Mouse (Mus musculus): ENCODE data around the gene Kctd17. TPM values are rescaled to one million over a fixed set of nuclear protein-coding genes. Genes with fewer than 3 reads are reported as not detected.

Gene Kctd17
- polyA plus RNA-seq (2015; fragmentation: Nextera tagmentation; extraction: Ambion mirVana), result 107 and 117 TPM in 2 replicates

- peak; percentile 94 for ATAC-seq
- Histone ChIP-seq H3K27me3 (peaks cover 16% of the 10 kb centered on the region), H3K9me3 (no peaks in the 10 kb centered on the region), H3K27ac (peak within 1 kb of the TSS; percentile 72), H3K4me3 (replicated peaks) (peak within 1 kb of the TSS; percentile 93), H3K36me3 (peaks cover 21% of the 10 kb centered on the region), H3K9ac (replicated peaks) (peak within 1 kb of the TSS; percentile 93), H3K4me2 (replicated peaks) (peak within 1 kb of the TSS; percentile 89), H3K4me1 (replicated peaks) (peaks cover 25% of the 10 kb centered on the region)
- WGBS, result 2% methylated on average over 52 of the region's 52 CpGs
These were observed at the start of gene Kctd17 for GRCm38 (mm10) chr15:78428391-78429138. Kctd17 (plus strand) TSS chr15:78428564.

DNA sequence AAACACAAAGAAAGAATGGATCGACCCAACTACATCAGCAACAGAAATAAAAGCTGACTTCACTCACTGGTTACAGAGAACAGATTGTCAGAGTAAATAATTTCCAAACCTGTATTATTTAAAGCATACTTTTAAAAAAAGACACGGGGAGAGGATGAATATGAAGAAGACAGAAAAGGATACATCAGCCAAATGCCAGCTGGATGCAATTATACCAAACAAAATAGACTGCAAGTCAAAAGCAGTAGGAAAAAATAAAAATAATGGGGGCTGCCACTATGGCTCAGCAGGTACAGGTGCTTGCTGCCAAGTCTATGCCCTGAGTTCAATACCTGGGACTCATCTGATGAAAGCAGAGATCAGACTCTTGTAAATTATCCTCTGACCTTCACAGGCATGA is 48.2 kb upstream of the Kctd17 start:
- 90% methylated on average over 2 of the region's 2 CpGs for WGBS
- Histone ChIP-seq H3K9ac (replicated peaks) (no peak overlapping the region), H3K4me3 (replicated peaks) (no peak overlapping the region), H3K27ac (no peak overlapping the region), H3K4me2 (replicated peaks) (no peak overlapping the region), H3K36me3 (no peaks in the 10 kb centered on the region), H3K4me1 (replicated peaks) (peaks cover 3% of the 10 kb centered on the region; the same call in 1 of the 2 replicates), H3K9me3 (no peaks in the 10 kb centered on the region), H3K27me3 (no peaks in the 10 kb centered on the region)
- ATAC-seq, result no peak

- Histone ChIP-seq H3K4me1 (replicated peaks) (peaks cover 3% of the 10 kb centered on the region; the same call in 1 of the 2 replicates), H3K27me3 (no peaks in the 10 kb centered on the region), H3K9me3 (no peaks in the 10 kb centered on the region), H3K27ac (no peak overlapping the region), H3K4me2 (replicated peaks) (no peak overlapping the region), H3K9ac (replicated peaks) (no peak overlapping the region), H3K4me3 (replicated peaks) (no peak overlapping the region), H3K36me3 (no peaks in the 10 kb centered on the region)
- no peak for ATAC-seq
- 51% methylated on average over 4 of the region's 4 CpGs for WGBS
These were observed 47.6 kb upstream of the Kctd17 start for GRCm38 (mm10) chr15:78380741-78381140.

DNA sequence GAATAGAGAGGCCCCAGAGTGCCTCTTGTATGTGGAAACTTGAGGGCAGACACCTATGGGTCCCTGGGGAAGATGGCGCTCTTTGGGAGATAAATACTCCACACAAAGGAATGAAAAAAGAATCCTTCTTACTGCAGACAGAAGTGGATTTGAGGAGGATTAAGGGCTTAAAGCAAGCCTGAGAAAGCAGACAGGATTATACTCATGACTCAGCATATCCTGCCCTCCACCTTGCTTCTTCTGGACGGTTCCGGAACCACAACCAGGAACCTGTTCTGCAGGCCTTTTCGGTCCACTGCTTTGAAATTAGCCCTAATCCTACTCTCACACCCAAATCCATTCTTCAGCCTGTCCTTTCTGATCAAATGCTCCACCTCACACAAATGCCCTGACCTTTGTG is 46.2 kb upstream of the Kctd17 start:
- no peaks in the 10 kb centered on the region for H3K27me3 ChIP-seq
- H3K4me2 ChIP-seq (replicated peaks), result no peak overlapping the region
- ATAC-seq, result no peak
- 71% methylated on average over 4 of the region's 4 CpGs for WGBS
- no peak overlapping the region for H3K4me3 ChIP-seq (replicated peaks)
- H3K27ac ChIP-seq, result no peak overlapping the region
- H3K9me3 ChIP-seq, result no peaks in the 10 kb centered on the region
- no peak overlapping the region for H3K9ac ChIP-seq (replicated peaks)
- peaks cover 3% of the 10 kb centered on the region; the same call in 1 of the 2 replicates for H3K4me1 ChIP-seq (replicated peaks)
- no peaks in the 10 kb centered on the region for H3K36me3 ChIP-seq

DNA sequence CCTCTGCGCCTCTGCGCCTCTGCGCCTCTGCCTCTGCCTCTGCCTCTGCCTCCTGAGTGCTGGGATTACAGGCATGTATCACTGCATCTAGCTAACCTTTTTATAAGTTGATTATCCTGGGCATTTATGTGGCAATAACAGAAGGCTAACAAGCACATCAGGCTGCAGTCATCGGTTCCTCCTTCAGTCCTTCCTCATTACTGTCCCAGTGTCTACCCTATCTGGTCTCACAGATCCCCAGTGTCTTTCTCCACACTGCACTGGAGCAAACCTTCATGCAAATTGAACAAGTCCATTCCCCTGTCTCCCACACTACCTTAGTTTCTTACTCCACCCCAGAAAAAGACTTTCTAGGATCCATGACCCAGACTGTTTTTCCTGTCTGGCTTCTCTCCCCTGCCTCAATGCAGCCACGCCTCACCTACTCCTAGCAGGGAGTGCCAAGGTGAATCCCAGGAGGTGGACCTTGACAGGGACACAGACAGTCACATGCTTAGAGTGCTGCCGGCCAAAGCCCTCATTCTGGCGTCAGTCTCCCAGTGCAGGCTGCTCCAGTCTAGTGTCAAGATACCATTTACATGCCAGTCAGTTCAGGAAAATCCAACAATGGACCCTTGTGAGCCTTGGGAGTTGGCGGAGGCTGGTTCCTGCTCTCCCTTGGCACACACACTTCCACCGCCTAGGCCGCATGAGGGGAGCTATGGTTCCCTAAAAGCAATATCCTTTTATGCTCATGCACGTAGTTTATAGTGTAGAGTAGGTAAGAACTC is 44.7 kb upstream of the Kctd17 start:
- Histone ChIP-seq H3K36me3 (no peaks in the 10 kb centered on the region), H3K4me2 (replicated peaks) (no peak overlapping the region), H3K4me3 (replicated peaks) (no peak overlapping the region), H3K9ac (replicated peaks) (no peak overlapping the region), H3K27ac (no peak overlapping the region), H3K9me3 (no peaks in the 10 kb centered on the region), H3K27me3 (no peaks in the 10 kb centered on the region), H3K4me1 (replicated peaks) (peaks cover 3% of the 10 kb centered on the region; the same call in 1 of the 2 replicates)
- 0 out of 2 replicates have a peak, but pooled peaks have one; percentile 17 for ATAC-seq
- WGBS, result 80% methylated on average over 11 of the region's 11 CpGs

DNA sequence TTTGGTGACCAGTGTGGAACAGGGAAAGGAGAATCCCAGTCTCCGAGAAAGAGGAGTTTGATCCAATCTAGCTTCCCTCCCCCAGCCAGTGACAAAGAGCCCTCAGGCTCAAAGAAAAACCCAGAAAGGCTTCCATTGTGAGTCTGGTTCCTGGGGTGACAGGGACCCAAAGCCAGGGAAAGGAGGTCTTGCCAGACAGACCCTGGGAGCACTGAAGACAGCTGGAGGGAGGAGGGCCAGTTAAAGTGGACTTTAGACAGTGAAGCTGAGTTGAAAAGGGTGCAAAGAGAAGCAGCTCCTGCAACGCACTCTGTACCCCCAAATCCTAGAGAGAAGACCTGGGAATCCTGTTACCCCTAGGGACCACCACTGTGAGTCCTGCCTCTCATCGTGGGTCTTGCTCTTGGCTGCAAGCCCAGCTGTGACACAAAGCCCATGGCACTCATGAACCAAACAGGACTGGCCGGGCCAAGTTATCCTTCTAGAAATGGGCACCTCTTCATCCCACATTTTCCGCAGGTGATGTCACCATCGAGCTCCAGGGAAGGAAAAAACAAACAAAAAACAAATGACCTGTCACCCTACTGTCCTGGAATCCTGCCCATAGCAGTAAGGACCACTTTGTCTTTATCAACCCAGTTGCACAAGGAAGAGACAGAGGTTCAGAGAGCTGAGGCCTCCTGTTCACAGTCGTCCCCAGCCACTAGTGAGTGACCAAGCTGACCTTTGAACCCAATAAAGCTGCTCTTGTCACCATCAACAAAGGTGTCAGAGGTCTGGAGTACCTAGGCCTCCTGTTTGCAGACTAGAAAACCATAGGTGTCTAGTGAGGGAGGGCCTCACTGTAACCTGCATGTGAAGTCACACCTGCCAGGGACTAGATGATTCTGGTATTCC is 43.9 kb upstream of the Kctd17 start:
- no peaks in the 10 kb centered on the region for H3K9me3 ChIP-seq
- no peak for ATAC-seq
- no peak overlapping the region for H3K9ac ChIP-seq (replicated peaks)
- H3K4me2 ChIP-seq (replicated peaks), result no peak overlapping the region
- WGBS, result 71% methylated on average over 7 of the region's 7 CpGs
- H3K4me3 ChIP-seq (replicated peaks), result no peak overlapping the region
- H3K27me3 ChIP-seq, result no peaks in the 10 kb centered on the region
- peaks cover 3% of the 10 kb centered on the region; the same call in 1 of the 2 replicates for H3K4me1 ChIP-seq (replicated peaks)
- H3K27ac ChIP-seq, result no peak overlapping the region
- H3K36me3 ChIP-seq, result no peaks in the 10 kb centered on the region

DNA sequence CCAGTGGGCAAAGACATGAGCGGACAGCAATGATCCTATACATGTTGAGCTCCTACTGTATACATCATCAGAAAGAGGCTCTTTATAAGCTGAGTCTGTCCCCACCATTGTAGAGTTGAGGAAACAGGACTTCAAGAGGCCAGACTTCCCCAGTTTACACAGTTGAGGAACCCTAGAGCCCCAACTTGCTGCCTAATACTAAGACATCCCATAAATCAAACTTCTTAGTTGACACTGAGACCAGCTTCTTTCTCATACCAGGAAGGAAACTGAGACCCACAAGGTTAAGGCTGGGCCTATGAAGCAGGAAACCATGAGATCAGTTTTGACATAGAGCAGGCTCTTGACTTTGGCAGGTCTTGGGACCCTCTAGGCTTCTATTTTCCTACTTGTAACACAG is 42.8 kb upstream of the Kctd17 start:
- Histone ChIP-seq H3K4me3 (replicated peaks) (no peak overlapping the region), H3K27ac (no peak overlapping the region), H3K4me2 (replicated peaks) (no peak overlapping the region), H3K4me1 (replicated peaks) (peaks cover 3% of the 10 kb centered on the region; the same call in 1 of the 2 replicates), H3K36me3 (no peaks in the 10 kb centered on the region), H3K9ac (replicated peaks) (no peak overlapping the region), H3K9me3 (no peaks in the 10 kb centered on the region), H3K27me3 (no peaks in the 10 kb centered on the region)
- WGBS, result 95% methylated on average over 1 of the region's 1 CpGs
- ATAC-seq, result no peak

GRCm38 (mm10) chr15:78390855-78391254 is 37.5 kb upstream of the Kctd17 start:
- H3K9me3 ChIP-seq, result no peaks in the 10 kb centered on the region
- H3K36me3 ChIP-seq, result no peaks in the 10 kb centered on the region
- WGBS, result 83% methylated on average over 3 of the region's 3 CpGs
- H3K27me3 ChIP-seq, result no peaks in the 10 kb centered on the region
- no peak overlapping the region for H3K27ac ChIP-seq
- H3K9ac ChIP-seq (replicated peaks), result no peak overlapping the region
- H3K4me2 ChIP-seq (replicated peaks), result no peak overlapping the region
- no peak overlapping the region for H3K4me3 ChIP-seq (replicated peaks)
- ATAC-seq, result no peak
- H3K4me1 ChIP-seq (replicated peaks), result no peaks in the 10 kb centered on the region

GRCm38 (mm10) chr15:78395478-78395962 is 32.8 kb upstream of the Kctd17 start, which contains the start of gene Tex33:
Tex33 (minus strand) TSS chr15:78395912.
- Histone ChIP-seq H3K4me3 (replicated peaks) (no peak within 1 kb of the TSS), H3K36me3 (no peaks in the 10 kb centered on the region), H3K27ac (no peak within 1 kb of the TSS), H3K9ac (replicated peaks) (no peak within 1 kb of the TSS), H3K4me2 (replicated peaks) (no peak within 1 kb of the TSS), H3K27me3 (no peaks in the 10 kb centered on the region), H3K9me3 (no peaks in the 10 kb centered on the region), H3K4me1 (replicated peaks) (no peaks in the 10 kb centered on the region)
- ATAC-seq, result no peak
- 83% methylated on average over 8 of the region's 8 CpGs for WGBS

DNA sequence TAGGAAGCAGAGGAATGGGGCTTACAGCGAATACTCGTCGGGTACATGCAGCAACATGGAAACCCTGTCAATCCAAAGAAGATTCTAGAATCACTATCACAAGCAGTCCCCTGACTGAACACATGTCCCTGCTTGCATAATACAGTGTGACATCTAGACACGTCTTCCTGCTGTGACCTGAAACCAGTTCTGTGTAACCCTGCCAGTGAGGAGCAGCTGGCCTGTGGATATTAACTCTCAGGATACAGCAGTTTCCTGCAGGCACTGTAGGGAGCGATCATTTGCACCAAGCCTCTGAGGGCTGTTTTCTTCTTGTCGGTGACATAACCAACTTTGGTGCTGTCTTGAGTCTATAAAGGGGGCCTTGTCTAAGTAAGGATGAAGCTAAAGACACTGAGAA is 27.0 kb upstream of the Kctd17 start:
- Histone ChIP-seq H3K4me1 (replicated peaks) (peaks cover 29% of the 10 kb centered on the region), H3K4me2 (replicated peaks) (no peak overlapping the region), H3K27ac (no peak overlapping the region), H3K27me3 (no peaks in the 10 kb centered on the region; the same call in 1 of the 2 replicates), H3K9me3 (no peaks in the 10 kb centered on the region), H3K4me3 (replicated peaks) (no peak overlapping the region), H3K36me3 (no peaks in the 10 kb centered on the region), H3K9ac (replicated peaks) (no peak overlapping the region)
- ATAC-seq, result no peak
- WGBS, result 84% methylated on average over 6 of the region's 6 CpGs

DNA sequence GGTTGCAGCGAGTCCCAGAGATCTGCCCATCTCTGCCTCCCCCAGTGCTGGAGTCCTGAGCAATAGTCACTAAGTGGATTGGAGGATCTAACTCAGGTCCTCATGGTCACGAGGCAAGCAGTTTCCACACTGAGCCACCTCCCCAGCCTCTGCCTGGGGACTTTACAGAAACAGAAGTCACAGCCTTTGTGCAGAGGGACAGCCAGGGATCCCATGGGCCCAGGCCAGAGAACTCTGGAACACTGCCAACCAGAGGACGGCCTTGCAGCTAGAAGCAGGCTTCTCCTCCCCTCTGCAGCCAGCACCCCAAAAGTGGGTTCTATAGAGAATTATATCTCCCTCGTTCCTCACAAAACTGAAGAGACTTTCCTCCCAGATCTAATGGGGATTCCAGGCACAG is 26.4 kb upstream of the Kctd17 start:
- Histone ChIP-seq H3K9me3 (no peaks in the 10 kb centered on the region), H3K9ac (replicated peaks) (no peak overlapping the region)
- ATAC-seq, result no peak

More for the DNA sequence above, 26.4 kb upstream of the Kctd17 start:
- no peaks in the 10 kb centered on the region; the same call in 1 of the 2 replicates for H3K27me3 ChIP-seq
- no peak overlapping the region for H3K4me3 ChIP-seq (replicated peaks)
- H3K4me2 ChIP-seq (replicated peaks), result no peak overlapping the region
- no peaks in the 10 kb centered on the region for H3K36me3 ChIP-seq
- WGBS, result 71% methylated on average over 4 of the region's 4 CpGs
- no peak overlapping the region for H3K27ac ChIP-seq
- H3K4me1 ChIP-seq (replicated peaks), result peaks cover 30% of the 10 kb centered on the region

Measured in midbrain, embryonic 13.5 days (tissue).